Mouse (Mus musculus) intestine, postnatal 0 days (tissue): ENCODE measurements at regions not wholly inside any gene's neighbourhood (a gene's known extent, or its start where the extent isn't known, plus 50 kb on each side); places are given as distances from the start of the nearest gene placed in this dataset.

Experiments
- ATAC-seq: fragments of 200-750 bp; cut with Nextera tagmentation; 2 replicates; pipeline ENCODE4 v1.8.0; 2017; ENCODE audit warnings: mild to moderate bottlenecking, moderate TSS enrichment, moderate library complexity
- H3K27ac ChIP-seq: fragments of 300-500 bp; sonication (generic); 2 replicates; pipeline ENCODE4 v1.5.1; 2014; ENCODE audit warnings: mild to moderate bottlenecking, low read depth, low read length, moderate library complexity
- H3K27me3 ChIP-seq: fragments of 300-500 bp; sonication (generic); replicated peaks from 2 replicates; pipeline ENCODE4 v1.6.1; 2014; ENCODE audit warnings: low read length, mixed read lengths; ENCODE audit not compliant: control insufficient read depth, insufficient read depth
- H3K36me3 ChIP-seq: fragments of 300-500 bp; sonication (generic); 2 replicates; pipeline ENCODE4 v1.6.1; 2014; ENCODE audit warnings: mild to moderate bottlenecking, moderate library complexity; ENCODE audit not compliant: control insufficient read depth, insufficient read depth
- H3K4me1 ChIP-seq: fragments of 300-500 bp; sonication (generic); replicated peaks from 2 replicates; pipeline ENCODE4 v1.6.1; 2014; ENCODE audit warnings: antibody characterized with exemption, low read length, mixed read lengths; ENCODE audit not compliant: control insufficient read depth, insufficient read depth
- H3K4me2 ChIP-seq: fragments of 300-500 bp; sonication (generic); replicated peaks from 2 replicates; pipeline ENCODE4 v1.6.1; 2014; ENCODE audit warnings: low read depth, mild to moderate bottlenecking, moderate library complexity
- H3K4me3 ChIP-seq: fragments of 300-500 bp; sonication (generic); 2 replicates; pipeline ENCODE4 v1.5.1; 2014; ENCODE audit warnings: low read depth, low read length
- H3K9ac ChIP-seq: fragments of 300-500 bp; sonication (generic); 2 replicates; pipeline ENCODE4 v1.6.1; 2014; ENCODE audit warnings: mild to moderate bottlenecking, low read depth, low read length
- H3K9me3 ChIP-seq: fragments of 300-500 bp; sonication (generic); 2 replicates; pipeline ENCODE4 v1.6.1; 2016; ENCODE audit warnings: mixed run types; ENCODE audit not compliant: control insufficient read depth
- CTCF ChIP-seq: sonication (generic); IDR thresholded peaks from 2 replicates; pipeline ENCODE4 v1.5.1; 2016; ENCODE audit warnings: low read depth, mild to moderate bottlenecking, control low read depth, antibody characterized with exemption, moderate library complexity
- whole genome bisulfite sequencing: fragments of 180-500 bp; shearing (Covaris S2); extraction: QIAGEN DNeasy Blood & Tissue Kit; methylation state at CpG from one replicate; pipeline ENCODE4 v1.1.7; 2014; 5-methylcytosine and 5-hydroxymethylcytosine counted together

DNA sequence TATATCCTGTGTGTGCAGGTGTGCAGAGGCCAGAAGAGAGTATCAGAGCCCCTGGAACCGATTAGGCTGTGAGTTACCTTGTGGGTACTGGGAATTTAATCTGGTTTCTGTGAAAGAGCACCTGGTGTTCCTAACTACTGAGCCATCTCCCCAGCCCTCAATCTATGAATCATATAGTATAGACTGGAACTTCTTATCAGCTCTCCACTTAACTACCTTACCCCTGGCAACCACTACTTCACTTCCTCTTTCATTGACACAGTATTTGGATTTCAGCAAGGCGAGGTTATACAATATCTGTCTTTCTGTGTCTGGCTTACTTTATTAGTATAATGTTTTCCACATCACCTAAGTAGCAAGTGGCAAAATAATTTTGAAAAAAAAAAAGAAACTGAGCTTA, 239.1 kb upstream of the Sstr1 start:
- no peak overlapping the region for H3K27ac ChIP-seq
- H3K4me2 ChIP-seq = no peak overlapping the region
- no peaks in the 10 kb centered on the region for H3K9me3 ChIP-seq
- no peak for TF ChIP-seq CTCF
- no peaks in the 10 kb centered on the region for H3K36me3 ChIP-seq
- H3K27me3 ChIP-seq = no peaks in the 10 kb centered on the region
- WGBS = 33% methylated on average over 2 of the region's 2 CpGs
- H3K4me3 ChIP-seq = no peak overlapping the region
- no peaks in the 10 kb centered on the region for H3K4me1 ChIP-seq
- ATAC-seq = no peak
- no peak overlapping the region for H3K9ac ChIP-seq
